Mouse (Mus musculus) midbrain, postnatal 0 days (tissue): ENCODE measurements around the gene Zfp800. TPM values are rescaled to one million over a fixed set of nuclear protein-coding genes. Genes with fewer than 3 reads are reported as not detected.
A peak's percentile ranks its signal among the peaks of the same experiment; 100 is the strongest.

Experiments
- ATAC-seq: fragments of 200-750 bp; cut with Nextera tagmentation; 2 replicates; pipeline ENCODE4 v1.8.0; 2017; ENCODE audit warnings: moderate number of reproducible peaks, mild to moderate bottlenecking, moderate TSS enrichment, moderate library complexity; ENCODE audit not compliant: low FRiP score
- DNase-seq: peaks from one replicate; pipeline ENCODE4 v3.0.0-alpha.2; 2015; ENCODE audit warnings: low spot score
- H3K27ac ChIP-seq: fragments of 300-500 bp; sonication (generic); 2 replicates; pipeline ENCODE4 v1.5.1; 2014; ENCODE audit warnings: low read depth, mild to moderate bottlenecking, low read length, mixed read lengths
- H3K27me3 ChIP-seq: fragments of 300-500 bp; sonication (generic); 2 replicates; pipeline ENCODE4 v1.6.1; 2014; ENCODE audit warnings: low read length, control low read depth, mixed read lengths; ENCODE audit not compliant: insufficient read depth
- H3K36me3 ChIP-seq: fragments of 300-500 bp; sonication (generic); 2 replicates; pipeline ENCODE4 v1.6.1; 2014; ENCODE audit warnings: low read length, control low read depth, mixed read lengths; ENCODE audit not compliant: insufficient read depth
- H3K4me1 ChIP-seq: fragments of 300-500 bp; sonication (generic); 2 replicates; pipeline ENCODE4 v1.6.1; 2014; ENCODE audit warnings: mild to moderate bottlenecking, control low read depth, antibody characterized with exemption, low read length, mixed read lengths; ENCODE audit not compliant: insufficient read depth
- H3K4me2 ChIP-seq: fragments of 300-500 bp; sonication (generic); 2 replicates; pipeline ENCODE4 v1.6.1; 2014; ENCODE audit warnings: low read depth, mild to moderate bottlenecking, low read length, mixed read lengths; ENCODE audit not compliant: poor library complexity, severe bottlenecking
- H3K4me3 ChIP-seq: fragments of 300-500 bp; sonication (generic); 2 replicates; pipeline ENCODE4 v1.5.1; 2014; ENCODE audit warnings: low read depth, mild to moderate bottlenecking, low read length, moderate library complexity
- H3K9ac ChIP-seq: fragments of 300-500 bp; sonication (generic); replicated peaks from 2 replicates; pipeline ENCODE4 v1.6.1; 2014; ENCODE audit warnings: mild to moderate bottlenecking, low read length, moderate library complexity, mixed read lengths; ENCODE audit not compliant: poor library complexity, severe bottlenecking
- H3K9me3 ChIP-seq: fragments of 300-500 bp; sonication (generic); 2 replicates; pipeline ENCODE4 v1.6.1; 2016; ENCODE audit warnings: low read length, control low read depth
- CTCF ChIP-seq: IDR thresholded peaks from 2 replicates; pipeline ENCODE4 v1.5.1; 2016; ENCODE audit warnings: antibody characterized with exemption, mild to moderate bottlenecking
- WGBS: fragments of 180-500 bp; shearing (Covaris S2); extraction: QIAGEN DNeasy Blood & Tissue Kit; methylation state at CpG from one replicate; pipeline ENCODE4 v1.1.7; 2014; 5-methylcytosine and 5-hydroxymethylcytosine counted together
- polyA plus RNA-seq: library from polyadenylated mRNA; unstranded; fragments of >200 nt; fragmentation: Nextera tagmentation; extraction: Ambion mirVana; gene quantifications from 2 replicates; pipeline ENCODE4 v1.2.1, GENCODE M21; 2015
- total RNA-seq: library from RNA; depleted of rRNA; stranded (reverse); fragments of >200 nt; gene quantifications from 2 replicates; pipeline ENCODE4 v1.2.3, GENCODE M21; 2014

Gene Zfp800
- total and polyA plus RNA-seq, 2 experiments from 2014 or later, result 22.1 to 24.1 TPM

- Histone ChIP-seq H3K4me1 (no peaks in the 10 kb centered on the region), H3K36me3 (peaks cover 3% of the 10 kb centered on the region; the same call in 1 of the 2 replicates), H3K9me3 (no peaks in the 10 kb centered on the region), H3K27ac (no peak overlapping the region), H3K9ac (no peak overlapping the region), H3K4me2 (no peak overlapping the region), H3K4me3 (no peak overlapping the region), H3K27me3 (no peaks in the 10 kb centered on the region)
- ATAC-seq, result no peak
- DNase-seq, result no peak
- no peak for TF ChIP-seq CTCF
- 96% methylated on average over 7 of the region's 7 CpGs for WGBS
These were observed 165.0 kb downstream of the Zfp800 start for GRCm38 (mm10) chr6:28232618-28233361.

DNA sequence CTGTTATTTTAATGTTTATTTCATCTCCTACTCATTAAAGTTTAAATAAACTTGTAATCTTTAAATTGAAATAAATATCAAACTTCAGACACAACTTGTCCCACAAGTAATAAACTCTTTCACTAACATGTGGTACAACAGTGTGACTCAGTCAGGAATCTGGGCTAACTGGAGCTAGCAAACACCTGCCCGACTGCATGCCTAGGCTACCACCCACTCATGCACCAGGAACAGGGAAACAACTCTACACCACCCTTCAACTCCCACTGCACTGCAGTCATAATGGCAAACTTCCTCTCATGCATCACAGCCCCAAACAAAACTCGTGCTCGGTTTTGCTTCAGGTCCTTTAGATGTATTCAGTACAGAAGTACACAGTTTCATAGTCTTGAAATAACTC, 169.7 kb downstream of the Zfp800 start:
- 92% methylated on average over 3 of the region's 3 CpGs for WGBS
- no peak for DNase-seq
- no peak for TF ChIP-seq CTCF
- Histone ChIP-seq H3K9me3 (no peaks in the 10 kb centered on the region), H3K27me3 (no peaks in the 10 kb centered on the region), H3K36me3 (peaks cover 3% of the 10 kb centered on the region; the same call in 1 of the 2 replicates), H3K4me2 (no peak overlapping the region), H3K4me1 (no peaks in the 10 kb centered on the region), H3K4me3 (no peak overlapping the region), H3K27ac (no peak overlapping the region), H3K9ac (no peak overlapping the region)
- no peak for ATAC-seq

DNA sequence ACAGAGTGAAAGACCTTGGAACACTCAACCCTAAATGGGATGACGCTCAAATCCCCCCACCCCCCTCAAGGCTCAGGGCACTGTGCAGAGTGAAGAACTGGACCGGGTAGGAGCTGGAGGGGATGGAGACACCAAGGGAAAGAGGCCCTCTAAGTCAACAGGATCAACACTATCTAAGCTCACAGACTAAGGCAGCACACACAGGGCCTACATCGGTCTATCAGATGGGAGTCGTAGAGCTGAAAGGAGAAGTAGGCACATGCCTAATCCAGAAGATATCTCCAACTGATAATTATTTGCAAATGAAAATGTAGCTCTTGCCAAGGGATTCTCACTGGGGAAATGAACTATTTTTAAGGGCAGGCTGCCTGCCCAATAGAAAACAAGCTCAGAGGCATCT, 176.8 kb downstream of the Zfp800 start:
- DNase-seq (no peak), ATAC-seq (no peak)
- TF ChIP-seq CTCF, result no peak
- no peak overlapping the region for H3K4me3 ChIP-seq
- no peaks in the 10 kb centered on the region for H3K36me3 ChIP-seq
- no peaks in the 10 kb centered on the region for H3K9me3 ChIP-seq
- no peak overlapping the region for H3K27ac ChIP-seq
- no peaks in the 10 kb centered on the region for H3K4me1 ChIP-seq
- H3K9ac ChIP-seq, result no peak overlapping the region
- 90% methylated on average over 4 of the region's 4 CpGs for WGBS
- H3K4me2 ChIP-seq, result no peak overlapping the region
- H3K27me3 ChIP-seq, result no peaks in the 10 kb centered on the region

GRCm38 (mm10) chr6:28218386-28218785, 179.4 kb downstream of the Zfp800 start:
- no peaks in the 10 kb centered on the region for H3K9me3 ChIP-seq
- no peaks in the 10 kb centered on the region for H3K36me3 ChIP-seq
- TF ChIP-seq CTCF, result no peak
- WGBS, result 87% methylated on average over 8 of the region's 8 CpGs
- H3K4me2 ChIP-seq, result no peak overlapping the region
- no peak overlapping the region for H3K9ac ChIP-seq
- no peak for ATAC-seq
- no peak overlapping the region for H3K27ac ChIP-seq
- H3K4me3 ChIP-seq, result no peak overlapping the region
- H3K4me1 ChIP-seq, result no peaks in the 10 kb centered on the region
- H3K27me3 ChIP-seq, result no peaks in the 10 kb centered on the region
- no peak for DNase-seq

GRCm38 (mm10) chr6:28215268-28215954, 182.4 kb downstream of the Zfp800 start:
- Histone ChIP-seq H3K4me2 (peak overlapping the region; percentile 64), H3K4me3 (peak overlapping the region; percentile 68), H3K9me3 (no peaks in the 10 kb centered on the region), H3K36me3 (no peaks in the 10 kb centered on the region), H3K27ac (peak overlapping the region; percentile 80), H3K27me3 (no peaks in the 10 kb centered on the region), H3K4me1 (no peaks in the 10 kb centered on the region), H3K9ac (peak overlapping the region; percentile 66)
- DNase-seq, result peak; percentile 82
- TF ChIP-seq CTCF, result peak; percentile 24; the same call in 1 of the 2 replicates
- under 1% methylated on average over 60 of the region's 87 CpGs for WGBS
- peak; percentile 91 for ATAC-seq

DNA sequence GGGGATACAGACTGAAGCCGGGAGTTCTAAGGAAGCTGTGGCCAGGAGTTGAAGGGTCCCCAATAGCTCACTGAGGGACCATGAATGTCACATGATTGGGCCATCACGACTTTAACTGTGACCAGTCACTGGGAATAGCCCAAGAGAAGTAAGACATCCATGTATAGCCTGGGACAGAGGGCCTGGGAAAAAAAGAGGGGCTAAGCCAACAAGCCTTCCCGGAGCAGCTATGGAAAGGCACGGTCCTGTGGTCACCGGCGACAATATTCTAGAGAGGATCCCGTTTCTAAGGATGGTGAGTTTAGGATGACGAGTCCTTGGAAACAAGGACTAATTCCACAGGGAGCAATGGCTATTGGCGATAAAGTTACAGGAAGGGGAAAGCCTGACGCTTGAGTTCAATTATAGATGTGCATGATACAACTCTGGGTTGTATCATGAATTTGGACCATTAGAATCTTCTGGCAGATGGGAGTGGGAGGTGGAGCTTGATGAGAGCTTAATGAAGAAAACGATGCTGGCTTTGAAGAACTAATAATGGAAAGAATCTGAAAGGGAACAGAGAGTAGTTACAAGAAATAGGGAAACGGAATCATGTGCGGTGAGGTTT, 183.0 kb downstream of the Zfp800 start:
- Histone ChIP-seq H3K27ac (peak overlapping the region; percentile 80), H3K36me3 (no peaks in the 10 kb centered on the region), H3K4me3 (peak overlapping the region; percentile 68), H3K9ac (peak overlapping the region; percentile 66), H3K9me3 (no peaks in the 10 kb centered on the region), H3K4me1 (no peaks in the 10 kb centered on the region), H3K27me3 (no peaks in the 10 kb centered on the region), H3K4me2 (peak overlapping the region; percentile 64)
- DNase-seq, result peak; percentile 19
- 28% methylated on average over 13 of the region's 13 CpGs for WGBS
- TF ChIP-seq CTCF, result no peak
- ATAC-seq, result peak; percentile 50
